Mouse (Mus musculus) heart, postnatal 10 days (tissue): ENCODE measurements at regions not wholly inside any gene's neighbourhood (a gene's known extent, or its start where the extent isn't known, plus 50 kb on each side); places are given as distances from the start of the nearest gene placed in this dataset.

Source experiments
- DNase-seq, 2 experiments: peaks; one replicate each; pipeline ENCODE4 v3.0.0; 2021
- intact Hi-C: fragments of 180-260 bp; cut with DNase I; formaldehyde crosslinking; loops from one replicate; pipeline ENCODE4 v1.15.1; 2025

DNA sequence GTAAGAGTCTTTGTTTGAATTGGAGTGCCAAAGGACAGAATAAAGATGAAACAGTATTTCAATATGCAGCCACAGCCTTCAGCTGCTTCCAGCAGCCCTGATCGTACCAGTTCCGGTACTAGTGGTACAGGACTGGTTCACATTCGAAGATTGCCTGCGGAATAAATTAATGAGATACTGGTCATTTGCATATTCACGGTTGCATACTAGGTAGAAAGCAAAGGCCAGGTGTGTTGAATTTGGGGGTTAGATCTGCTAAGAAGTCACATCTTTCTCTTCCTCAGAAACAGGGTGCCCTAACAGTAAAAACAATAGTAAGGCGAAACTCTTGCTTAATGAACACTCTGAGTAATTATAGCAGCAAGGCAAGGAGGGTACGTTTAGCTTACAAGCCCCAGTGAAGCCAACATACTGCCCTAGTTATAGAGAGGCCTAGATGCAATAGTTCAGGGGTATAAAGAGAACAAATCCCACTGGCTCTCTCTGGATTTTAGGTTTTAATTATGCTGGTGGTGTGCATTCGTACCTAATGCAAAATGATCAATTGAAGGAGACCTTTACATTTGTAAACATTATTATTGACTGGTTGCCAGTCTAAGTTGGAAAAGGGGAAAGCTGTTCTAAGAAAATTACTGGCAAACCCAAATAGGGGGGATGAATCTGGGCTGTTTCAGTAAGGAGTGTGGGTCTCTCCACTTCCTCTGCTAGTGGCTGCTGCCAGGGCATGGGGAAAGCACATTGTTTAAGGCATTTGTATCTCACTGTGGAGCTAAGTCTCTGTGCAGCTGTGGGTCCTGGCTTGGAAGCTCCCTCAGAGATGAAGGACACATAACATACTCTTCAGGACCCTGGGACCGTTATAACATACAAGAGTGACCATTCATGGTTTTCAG, 435.3 kb upstream of the Pou3f3 start:
- intact Hi-C loops, result no loop called here
- DNase-seq, result no peak

- no peak for DNase-seq
- intact Hi-C loops, result no loop called here
Measured at GRCm38 (mm10) chr1:42261031-42261430, 434.5 kb upstream of the Pou3f3 start.

DNA sequence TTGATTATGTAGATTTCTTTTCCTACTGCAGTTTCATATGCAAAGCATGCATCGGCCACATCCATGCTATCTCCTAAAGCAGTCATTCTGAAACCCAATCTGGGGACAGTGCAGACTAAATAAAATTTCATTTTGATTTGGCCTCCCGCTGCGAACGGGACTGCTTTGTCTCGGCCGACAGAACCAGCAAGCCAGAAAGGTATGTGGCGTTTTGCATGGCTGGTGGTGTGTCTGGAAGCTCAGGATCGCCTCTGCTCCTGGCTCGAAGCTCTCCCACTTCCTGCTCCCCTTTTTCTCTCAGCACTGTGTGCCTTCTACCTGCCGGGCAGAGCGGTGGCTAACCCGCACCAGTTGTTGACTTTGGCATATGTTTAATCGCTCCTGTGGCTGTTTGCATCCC, 433.8 kb upstream of the Pou3f3 start:
- intact Hi-C loops, result no loop called here
- no peak for DNase-seq

DNA sequence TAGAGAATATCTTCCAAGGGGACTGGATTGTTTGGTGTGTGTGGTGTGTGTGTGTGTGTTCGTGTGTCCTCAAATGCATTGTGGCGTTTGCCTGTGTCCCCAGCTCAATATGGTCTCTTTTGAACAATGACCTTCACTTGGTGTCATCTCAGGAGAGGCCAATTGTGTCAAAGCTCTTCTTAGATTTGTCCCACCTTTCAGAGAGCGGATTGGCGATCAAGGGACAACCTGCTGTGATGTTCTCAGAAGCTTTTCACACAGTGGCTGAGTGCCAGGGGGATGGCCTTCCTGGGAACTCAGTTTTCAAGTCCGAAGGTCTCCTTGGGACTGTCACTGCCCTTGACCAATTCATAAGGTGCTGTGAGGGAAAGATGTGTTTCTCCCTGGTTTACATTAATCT, 433.0 kb upstream of the Pou3f3 start:
- DNase-seq, result no peak
- intact Hi-C loops, result no loop called here

- intact Hi-C loops, result no loop called here
Measured at GRCm38 (mm10) chr1:42277130-42277529, 418.4 kb upstream of the Pou3f3 start.

DNA sequence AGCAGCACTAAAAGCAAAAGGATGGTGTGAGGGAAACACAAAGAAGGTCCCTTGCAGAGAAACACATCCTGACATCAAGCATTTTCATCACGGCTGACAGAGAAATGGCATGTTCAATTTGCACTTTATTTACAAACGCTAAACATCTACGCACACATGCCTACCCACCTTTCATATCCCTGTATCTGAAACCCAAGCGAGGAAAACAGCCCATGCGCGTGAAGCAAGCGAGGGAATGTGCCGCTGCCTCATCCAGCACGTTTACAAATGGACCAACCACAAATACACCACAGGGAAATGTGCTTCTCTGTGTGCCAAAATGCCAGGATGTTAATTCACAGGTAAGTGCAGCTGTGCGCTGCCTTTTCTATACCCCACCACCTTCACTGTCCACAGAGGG, 399.7 kb upstream of the Pou3f3 start:
- intact Hi-C loops, result no loop called here
- no peak for DNase-seq

More at GRCm38 (mm10) chr1:42277130-42277529, 418.4 kb upstream of the Pou3f3 start:
- no peak for DNase-seq

- intact Hi-C loops, result no loop called here
- no peak for DNase-seq
Measured at GRCm38 (mm10) chr1:42309251-42309650, 386.3 kb upstream of the Pou3f3 start.

DNA sequence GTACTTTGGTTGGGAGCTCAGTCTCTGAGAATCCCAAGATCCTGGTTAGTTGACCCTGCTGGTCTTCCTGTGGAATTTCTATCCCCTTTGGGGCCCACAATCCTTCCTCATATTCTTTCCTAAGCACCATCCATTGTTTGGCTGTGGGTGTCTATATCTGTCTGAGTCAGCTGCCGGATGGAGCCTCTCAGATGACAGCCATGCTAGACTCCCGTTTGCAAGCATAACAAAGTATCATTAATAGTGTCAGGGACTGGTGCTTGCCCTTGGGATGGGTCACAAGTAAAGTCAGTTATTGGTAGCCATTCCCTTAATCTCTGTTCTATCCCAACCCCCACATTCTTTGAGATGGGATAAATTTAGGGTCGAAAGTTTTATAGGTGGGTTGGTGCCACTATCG, 382.1 kb upstream of the Pou3f3 start:
- no peak for DNase-seq
- intact Hi-C loops, result no loop called here

DNA sequence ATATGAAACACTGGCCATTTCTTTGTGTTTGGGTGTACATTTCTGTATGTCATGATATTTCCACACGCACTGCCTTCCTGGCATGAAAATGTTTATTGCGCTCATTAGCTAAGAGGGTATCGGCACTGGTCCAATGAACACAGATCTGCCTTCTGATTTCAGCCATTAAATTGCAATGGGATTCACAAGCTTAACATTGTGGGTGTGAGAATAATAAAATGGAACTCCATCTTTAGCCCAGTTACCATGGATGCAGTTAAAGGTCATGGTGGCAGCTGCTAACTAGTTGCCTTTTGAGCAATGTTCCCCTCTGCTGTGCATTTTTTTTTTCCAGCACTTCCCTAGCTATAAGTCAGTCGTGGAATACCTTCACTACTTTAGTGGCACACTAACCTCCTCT, 343.7 kb upstream of the Pou3f3 start:
- intact Hi-C loops, result no loop called here
- DNase-seq, result no peak

- DNase-seq, result no peak
- intact Hi-C loops, result no loop called here
Measured at GRCm38 (mm10) chr1:42352389-42352788, 343.2 kb upstream of the Pou3f3 start.

DNA sequence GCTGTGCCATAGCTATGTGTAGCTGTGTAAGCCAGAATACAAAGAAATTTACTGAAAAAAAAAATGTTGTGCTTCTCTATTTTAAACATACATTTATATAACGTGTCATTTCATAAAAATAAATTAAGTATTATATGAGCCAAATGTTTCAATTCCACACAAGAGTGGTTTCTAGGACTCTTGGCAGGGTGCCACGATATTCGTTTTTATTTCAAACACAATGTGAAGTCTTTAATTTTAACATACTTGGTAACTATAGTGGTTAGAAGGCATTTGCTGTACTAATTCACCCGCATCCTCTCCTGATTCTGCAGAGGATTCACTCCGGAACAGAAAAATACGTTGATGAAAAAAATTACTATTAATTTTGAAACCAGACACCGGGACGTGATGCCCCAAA, 342.5 kb upstream of the Pou3f3 start:
- peak in 1 of 2 experiments; percentile 3 for DNase-seq
- intact Hi-C loops, result no loop called here

GRCm38 (mm10) chr1:42354020-42354419, 341.5 kb upstream of the Pou3f3 start:
- DNase-seq, result no peak
- intact Hi-C loops, result no loop called here

- intact Hi-C loops, result no loop called here
- DNase-seq, result no peak
Measured at GRCm38 (mm10) chr1:42362438-42362837, 333.1 kb upstream of the Pou3f3 start.

DNA sequence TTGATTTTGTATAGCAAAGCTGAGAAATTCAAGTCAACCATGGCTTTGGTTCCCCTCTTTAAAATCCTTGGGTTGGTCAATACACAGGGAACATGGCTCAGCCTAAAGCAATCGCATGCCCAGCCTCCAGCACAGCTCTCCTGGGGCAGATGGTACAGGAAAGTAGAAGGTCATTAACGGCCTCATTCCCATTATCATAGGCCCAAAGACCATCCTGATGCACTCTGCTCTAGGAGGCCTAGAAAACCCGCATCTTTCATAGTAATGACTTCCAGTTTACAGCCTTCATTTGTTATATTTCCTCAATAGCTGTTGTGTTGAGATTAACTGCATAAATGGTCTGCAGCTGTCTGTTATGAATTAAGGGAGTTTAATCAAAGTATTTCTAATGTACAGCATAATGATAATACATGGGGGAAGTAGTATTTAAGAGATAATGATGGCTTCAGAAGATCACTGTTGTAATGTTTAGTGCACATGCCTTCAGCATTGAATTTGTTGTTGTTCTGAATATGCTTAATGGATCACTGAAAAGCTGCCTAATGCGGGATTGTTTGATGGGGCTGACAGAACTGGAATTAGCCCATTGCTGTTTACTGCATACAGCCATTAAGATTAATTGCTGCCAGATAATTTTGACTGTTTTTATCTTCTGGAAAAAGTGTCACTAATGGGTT, 329.8 kb upstream of the Pou3f3 start:
- intact Hi-C loops, result no loop called here
- no peak for DNase-seq

GRCm38 (mm10) chr1:42387919-42388684, 307.5 kb upstream of the Pou3f3 start:
- no peak for DNase-seq
- intact Hi-C loops, result no loop called here

DNA sequence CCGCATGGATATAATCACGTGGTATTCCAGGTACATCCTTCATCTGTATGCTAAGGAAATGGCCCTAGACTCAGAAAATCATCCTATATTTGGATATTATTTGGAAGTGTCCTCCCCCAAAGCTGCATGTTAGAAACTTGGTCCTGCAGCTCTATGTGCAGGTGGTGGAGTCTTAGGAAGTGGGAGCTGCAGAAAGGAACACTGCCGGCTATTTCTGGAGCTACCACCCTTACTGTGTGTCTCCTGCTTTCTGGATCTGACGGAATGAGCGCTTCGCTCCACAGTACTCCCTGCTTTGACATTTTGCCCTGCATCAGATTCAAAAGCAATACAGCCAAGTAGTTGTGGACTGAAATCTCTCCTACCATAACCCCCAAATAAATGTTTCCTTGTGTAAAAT, 306.8 kb upstream of the Pou3f3 start:
- DNase-seq, result no peak
- intact Hi-C loops, result no loop called here

GRCm38 (mm10) chr1:42395651-42396260, 299.8 kb upstream of the Pou3f3 start:
- intact Hi-C loops, result no loop called here

GRCm38 (mm10) chr1:42398461-42399154, 297.0 kb upstream of the Pou3f3 start:
- intact Hi-C loops, result no loop called here

More at GRCm38 (mm10) chr1:42395651-42396260, 299.8 kb upstream of the Pou3f3 start:
- DNase-seq, result no peak

GRCm38 (mm10) chr1:42415817-42416538, 279.6 kb upstream of the Pou3f3 start:
- no peak for DNase-seq
- intact Hi-C loops, result no loop called here

More at GRCm38 (mm10) chr1:42398461-42399154, 297.0 kb upstream of the Pou3f3 start:
- no peak for DNase-seq
